30 mouse cellular contexts compared by ENCODE assay signal in genomic region chr3:117686648-117687047, GRCm38 (mm10).
DNase-seq lines count a peak whose midpoint lies in the region; ATAC-seq and TF ChIP-seq lines count a peak whose summit lies in the region.
"Had no signal": no experiment of that assay in that cellular context is flagged by ENCODE, and none has a peak within 500 bp of the region (broad histone marks: within the 10 kb centered on the region; RNA-seq: fewer than 3 reads in every experiment).

No protein-coding gene starts in this region.

- H3K27me3 ChIP-seq in hindbrain, embryonic 11.5 days (ENCODE audit: control insufficient read depth, insufficient read depth, low read length): no peaks in the 10 kb centered on the region
- H3K27me3 ChIP-seq in forebrain, embryonic 13.5 days: no peaks in the 10 kb centered on the region
- H3K27me3 ChIP-seq: embryonic facial prominence, embryonic 12.5 days; heart, embryonic 13.5 days; hindbrain, embryonic 15.5 days; limb, embryonic 15.5 days; midbrain, embryonic 13.5 days; neural tube, embryonic 13.5 days; stomach, embryonic 15.5 days had no signal

- H3K4me2 ChIP-seq in hindbrain, embryonic 11.5 days (replicated peaks; ENCODE audit: low read depth, low read length): no peak overlapping the region
- no peak overlapping the region for H3K4me2 ChIP-seq in forebrain, embryonic 13.5 days
- H3K4me2 ChIP-seq: embryonic facial prominence, embryonic 12.5 days; heart, embryonic 13.5 days; hindbrain, embryonic 15.5 days; limb, embryonic 15.5 days; midbrain, embryonic 13.5 days; neural tube, embryonic 13.5 days; stomach, embryonic 15.5 days had no signal

- peak in 1 of 2 experiments; percentile 17 for DNase-seq in layer of hippocampus, adult 2 months (ENCODE audit: low spot score in 2 of 2)
- no peak for DNase-seq in layer of hippocampus, postnatal 10 days (ENCODE audit: low spot score in 2 of 2)
- DNase-seq in left cerebral cortex, adult 2 months (ENCODE audit: extremely low spot score in 1 of 2, low spot score in 2 of 2): peak; percentile 23 to 54
- DNase-seq in right cerebral cortex, postnatal 14 days: peak; percentile 27
- DNase-seq in hindbrain, embryonic 11.5 days (ENCODE audit: low spot score): no peak
- no peak for DNase-seq in thymus, postnatal 25 days
- DNase-seq: adrenal gland, adult 8-10 months; cerebellum, adult 8-10 months; cerebellum, postnatal 25 days; embryo, embryonic 11 days; heart, adult 2 months; heart, postnatal 10 days; kidney, adult 2 months; kidney, postnatal 36 days; lung, adult 2 months; lung, postnatal 10 days; thymus, postnatal 14 days had no signal

- no peaks in the 10 kb centered on the region for H3K9me3 ChIP-seq in hindbrain, embryonic 11.5 days (ENCODE audit: control insufficient read depth, low read length)
- no peaks in the 10 kb centered on the region for H3K9me3 ChIP-seq in forebrain, embryonic 13.5 days (replicated peaks)
- H3K9me3 ChIP-seq: embryonic facial prominence, embryonic 12.5 days; heart, embryonic 13.5 days; hindbrain, embryonic 15.5 days; limb, embryonic 10.5 days; limb, embryonic 15.5 days; midbrain, embryonic 13.5 days; neural tube, embryonic 13.5 days; stomach, embryonic 15.5 days had no signal

- H3K27ac ChIP-seq in layer of hippocampus, adult 2 months: peak overlapping the region; percentile 73; the same call in 1 of the 2 replicates
- no peak overlapping the region for H3K27ac ChIP-seq in left cerebral cortex, adult 2 months
- H3K27ac ChIP-seq in hindbrain, embryonic 11.5 days (ENCODE audit: low read depth, low read length): no peak overlapping the region
- no peak overlapping the region for H3K27ac ChIP-seq in forebrain, embryonic 13.5 days
- H3K27ac ChIP-seq: embryonic facial prominence, embryonic 12.5 days; heart, adult 2 months; heart, embryonic 13.5 days; hindbrain, embryonic 15.5 days; limb, embryonic 10.5 days; limb, embryonic 15.5 days; liver, embryonic 14.5 days; macrophage; midbrain, embryonic 13.5 days; neural tube, embryonic 13.5 days; stomach, embryonic 15.5 days had no signal

- peak; percentile 79 for ATAC-seq in frontal cortex, adult (ENCODE audit: low TSS enrichment)
- ATAC-seq in hindbrain, embryonic 11.5 days (ENCODE audit: low FRiP score): no peak
- ATAC-seq in forebrain, embryonic 13.5 days: no peak
- ATAC-seq: midbrain, embryonic 13.5 days had no signal

- no peak overlapping the region for H3K9ac ChIP-seq in hindbrain, embryonic 11.5 days (ENCODE audit: low read depth, low read length)
- no peak overlapping the region for H3K9ac ChIP-seq in forebrain, embryonic 13.5 days
- H3K9ac ChIP-seq: embryonic facial prominence, embryonic 12.5 days; heart, embryonic 13.5 days; hindbrain, embryonic 15.5 days; limb, embryonic 15.5 days; liver, embryonic 14.5 days; midbrain, embryonic 13.5 days; neural tube, embryonic 13.5 days; stomach, embryonic 15.5 days had no signal

- no peaks in the 10 kb centered on the region for H3K36me3 ChIP-seq in hindbrain, embryonic 11.5 days (ENCODE audit: control insufficient read depth, insufficient read depth, low read length)
- no peaks in the 10 kb centered on the region for H3K36me3 ChIP-seq in forebrain, embryonic 13.5 days (ENCODE audit: poor library complexity, severe bottlenecking)
- H3K36me3 ChIP-seq: embryonic facial prominence, embryonic 12.5 days; G1E; heart, embryonic 13.5 days; hindbrain, embryonic 15.5 days; limb, embryonic 10.5 days; limb, embryonic 15.5 days; midbrain, embryonic 13.5 days; neural tube, embryonic 13.5 days; stomach, embryonic 15.5 days had no signal

- 83% methylated on average over 7 of the region's 7 CpGs for WGBS in hindbrain, embryonic 11.5 days
- 90% methylated on average over 7 of the region's 7 CpGs for WGBS in forebrain, embryonic 13.5 days

- H3K4me1 ChIP-seq in hindbrain, embryonic 11.5 days (replicated peaks; ENCODE audit: control insufficient read depth, insufficient read depth, low read length): no peaks in the 10 kb centered on the region
- H3K4me1 ChIP-seq in forebrain, embryonic 13.5 days: no peaks in the 10 kb centered on the region
- H3K4me1 ChIP-seq: embryonic facial prominence, embryonic 12.5 days; heart, embryonic 13.5 days; hindbrain, embryonic 15.5 days; limb, embryonic 10.5 days; limb, embryonic 15.5 days; midbrain, embryonic 13.5 days; neural tube, embryonic 13.5 days; stomach, embryonic 15.5 days had no signal

- TF ChIP-seq CTCF in layer of hippocampus, adult 2 months (conservative IDR thresholded peaks at IDR 0.05): no peak
- no peak for TF ChIP-seq CTCF in left cerebral cortex, adult 2 months (IDR thresholded peaks at IDR 0.05)

- no peak overlapping the region for H3K4me3 ChIP-seq in layer of hippocampus, adult 2 months
- no peak overlapping the region for H3K4me3 ChIP-seq in left cerebral cortex, adult 2 months
- H3K4me3 ChIP-seq in hindbrain, embryonic 11.5 days (ENCODE audit: low read depth, low read length): no peak overlapping the region
- no peak overlapping the region for H3K4me3 ChIP-seq in forebrain, embryonic 13.5 days
- H3K4me3 ChIP-seq: embryonic facial prominence, embryonic 12.5 days; heart, adult 2 months; heart, embryonic 13.5 days; hindbrain, embryonic 15.5 days; limb, embryonic 10.5 days; limb, embryonic 15.5 days; midbrain, embryonic 13.5 days; neural tube, embryonic 13.5 days; stomach, embryonic 15.5 days had no signal

- intact Hi-C loops in left cerebral cortex, adult 2 months (cut with DNase I): loop anchor here (2.0 to 5.0 kb wide), 2 partner anchors 59 to 112 kb away; partner anchors contain the start of gene Plppr5

Comparison
In these comparisons a context has a peak if more than half of its experiments do, and no peak if none do; other contexts are left out.
1. DNase-seq: peak in left cerebral cortex, adult 2 months (2 of 2) and right cerebral cortex, postnatal 14 days (single experiment); none in layer of hippocampus, postnatal 10 days (0 of 2), hindbrain, embryonic 11.5 days (single experiment) and thymus, postnatal 25 days (single experiment).